Mouse (Mus musculus): ENCODE results near the gene Irx6. TPM values are rescaled to one million over a fixed set of nuclear protein-coding genes. Genes with fewer than 3 reads are reported as not detected.

Gene Irx6
- not detected for polyA plus RNA-seq (2017; shearing (Covaris generic))

- no peak for ATAC-seq
Measured at GRCm38 (mm10) chr8:92674244-92675128, at the start of gene Irx6. Irx6 (plus strand) TSS chr8:92674288.

- no peak for ATAC-seq
Measured at GRCm38 (mm10) chr8:92628711-92629650, 45.1 kb upstream of the Irx6 start.

- no peak for ATAC-seq
Measured at GRCm38 (mm10) chr8:92633199-92633598, 40.9 kb upstream of the Irx6 start.

- no peak for ATAC-seq
Measured at GRCm38 (mm10) chr8:92640820-92641219, 33.3 kb upstream of the Irx6 start.

- no peak for ATAC-seq
Measured at GRCm38 (mm10) chr8:92646637-92647036, 27.5 kb upstream of the Irx6 start.

- ATAC-seq = no peak
Measured at GRCm38 (mm10) chr8:92664207-92664606, 9.9 kb upstream of the Irx6 start.

- ATAC-seq = no peak
Measured at GRCm38 (mm10) chr8:92670236-92670635, 3.9 kb upstream of the Irx6 start.

GRCm38 (mm10) chr8:92670656-92671195, 3.4 kb upstream of the Irx6 start:
- no peak for ATAC-seq

- ATAC-seq = no peak
Measured at GRCm38 (mm10) chr8:92671892-92672291, 2.2 kb upstream of the Irx6 start.

- no peak for ATAC-seq
Measured at GRCm38 (mm10) chr8:92673101-92673500, 987 bp upstream of the Irx6 start.

- ATAC-seq = no peak
Measured at GRCm38 (mm10) chr8:92673555-92674243, 389 bp upstream of the Irx6 start.

GRCm38 (mm10) chr8:92678407-92678806, 4.3 kb downstream of the Irx6 start:
- ATAC-seq = no peak

GRCm38 (mm10) chr8:92697361-92697760, 23.3 kb downstream of the Irx6 start:
- ATAC-seq = no peak

GRCm38 (mm10) chr8:92698411-92698810, 24.3 kb downstream of the Irx6 start:
- ATAC-seq = no peak

- ATAC-seq = no peak
Measured at GRCm38 (mm10) chr8:92699922-92700540, 25.9 kb downstream of the Irx6 start.

- ATAC-seq = no peak
Measured at GRCm38 (mm10) chr8:92703375-92703774, 29.3 kb downstream of the Irx6 start.

- ATAC-seq = no peak
Measured at GRCm38 (mm10) chr8:92706311-92706710, 32.2 kb downstream of the Irx6 start.

GRCm38 (mm10) chr8:92713286-92713685, 39.2 kb downstream of the Irx6 start:
- ATAC-seq = no peak

GRCm38 (mm10) chr8:92717418-92717817, 43.3 kb downstream of the Irx6 start:
- no peak for ATAC-seq

- no peak for ATAC-seq
Measured at GRCm38 (mm10) chr8:92718057-92718456, 44.0 kb downstream of the Irx6 start.

GRCm38 (mm10) chr8:92721266-92721935, 47.3 kb downstream of the Irx6 start:
- ATAC-seq = no peak
